Mouse (Mus musculus): Measurements from ENCODE around the gene Tcap. TPM values are rescaled to one million over a fixed set of nuclear protein-coding genes. Genes with fewer than 3 reads are reported as not detected.
"Not testable (repeated sequence)": the region's sequence is repeated elsewhere in the genome, so short reads cannot be mapped to it uniquely, and the experiment has no call there.

Tcap gene
- polyA plus RNA-seq, 1 experiment from 2014 or later: 0.23 TPM

GRCm38 (mm10) chr11:98374266-98374665, 9.3 kb upstream of the Tcap start:
- Histone ChIP-seq H3K4me3 (replicated peaks; ENCODE audit: low read length) (no peak overlapping the region), H3K4me2 (ENCODE audit: low read length) (no peak overlapping the region), H3K27me3 (replicated peaks; ENCODE audit: control insufficient read depth, insufficient read depth, low read length) (no peaks in the 10 kb centered on the region), H3K9me3 (ENCODE audit: control insufficient read depth, low read length) (no peaks in the 10 kb centered on the region), H3K36me3 (ENCODE audit: control insufficient read depth, insufficient read depth) (peaks cover 23% of the 10 kb centered on the region), H3K27ac (ENCODE audit: low read length) (peak overlapping the region; percentile 39), H3K4me1 (replicated peaks; ENCODE audit: control insufficient read depth, insufficient read depth, low read length) (peaks cover 25% of the 10 kb centered on the region), H3K9ac (replicated peaks; ENCODE audit: low read depth, low read length) (no peak overlapping the region)
- ATAC-seq: 0 out of 2 replicates have a peak, but pooled peaks have one; percentile 9
- WGBS: 70% methylated on average over 8 of the region's 8 CpGs

GRCm38 (mm10) chr11:98376756-98377155, 6.9 kb upstream of the Tcap start:
- Histone ChIP-seq H3K4me3 (replicated peaks; ENCODE audit: low read length) (no peak overlapping the region), H3K27me3 (replicated peaks; ENCODE audit: control insufficient read depth, insufficient read depth, low read length) (no peaks in the 10 kb centered on the region), H3K4me1 (replicated peaks; ENCODE audit: control insufficient read depth, insufficient read depth, low read length) (peaks cover 17% of the 10 kb centered on the region), H3K4me2 (ENCODE audit: low read length) (no peak overlapping the region), H3K9me3 (ENCODE audit: control insufficient read depth, low read length) (no peaks in the 10 kb centered on the region), H3K27ac (ENCODE audit: low read length) (no peak overlapping the region), H3K36me3 (ENCODE audit: control insufficient read depth, insufficient read depth) (peaks cover 23% of the 10 kb centered on the region), H3K9ac (replicated peaks; ENCODE audit: low read depth, low read length) (no peak overlapping the region)
- 70% methylated on average over 5 of the region's 5 CpGs for WGBS
- ATAC-seq: no peak

GRCm38 (mm10) chr11:98377787-98378186, 5.8 kb upstream of the Tcap start:
- ATAC-seq: no peak
- Histone ChIP-seq H3K4me3 (replicated peaks; ENCODE audit: low read length) (no peak overlapping the region), H3K4me2 (ENCODE audit: low read length) (no peak overlapping the region), H3K4me1 (replicated peaks; ENCODE audit: control insufficient read depth, insufficient read depth, low read length) (peaks cover 11% of the 10 kb centered on the region), H3K27me3 (replicated peaks; ENCODE audit: control insufficient read depth, insufficient read depth, low read length) (no peaks in the 10 kb centered on the region), H3K36me3 (ENCODE audit: control insufficient read depth, insufficient read depth) (peaks cover 23% of the 10 kb centered on the region), H3K9me3 (ENCODE audit: control insufficient read depth, low read length) (no peaks in the 10 kb centered on the region), H3K9ac (replicated peaks; ENCODE audit: low read depth, low read length) (no peak overlapping the region), H3K27ac (ENCODE audit: low read length) (no peak overlapping the region)
- 85% methylated on average over 11 of the region's 11 CpGs for WGBS

- no peak overlapping the region for H3K4me2 ChIP-seq (ENCODE audit: low read length)
- H3K9me3 ChIP-seq (ENCODE audit: control insufficient read depth, low read length): no peaks in the 10 kb centered on the region
- H3K36me3 ChIP-seq (ENCODE audit: control insufficient read depth, insufficient read depth): peaks cover 23% of the 10 kb centered on the region
- H3K27me3 ChIP-seq (replicated peaks; ENCODE audit: control insufficient read depth, insufficient read depth, low read length): no peaks in the 10 kb centered on the region
- no peak overlapping the region for H3K4me3 ChIP-seq (replicated peaks; ENCODE audit: low read length)
- peaks cover 9% of the 10 kb centered on the region for H3K4me1 ChIP-seq (replicated peaks; ENCODE audit: control insufficient read depth, insufficient read depth, low read length)
- no peak overlapping the region; the same call in 1 of the 2 replicates for H3K27ac ChIP-seq (ENCODE audit: low read length)
- no peak for ATAC-seq
- WGBS: 86% methylated on average over 7 of the region's 7 CpGs
- no peak overlapping the region for H3K9ac ChIP-seq (replicated peaks; ENCODE audit: low read depth, low read length)
These were observed 4.2 kb upstream of the Tcap start for GRCm38 (mm10) chr11:98379379-98379778.

GRCm38 (mm10) chr11:98380106-98380505, 3.5 kb upstream of the Tcap start:
- peaks cover 21% of the 10 kb centered on the region for H3K36me3 ChIP-seq (ENCODE audit: control insufficient read depth, insufficient read depth)
- WGBS: 70% methylated on average over 6 of the region's 6 CpGs
- no peaks in the 10 kb centered on the region for H3K27me3 ChIP-seq (replicated peaks; ENCODE audit: control insufficient read depth, insufficient read depth, low read length)
- peak; percentile 38; the same call in 1 of the 2 replicates for ATAC-seq
- no peak overlapping the region for H3K4me3 ChIP-seq (replicated peaks; ENCODE audit: low read length)
- H3K9ac ChIP-seq (replicated peaks; ENCODE audit: low read depth, low read length): no peak overlapping the region
- H3K4me1 ChIP-seq (replicated peaks; ENCODE audit: control insufficient read depth, insufficient read depth, low read length): peaks cover 9% of the 10 kb centered on the region
- H3K9me3 ChIP-seq (ENCODE audit: control insufficient read depth, low read length): no peaks in the 10 kb centered on the region
- H3K27ac ChIP-seq (ENCODE audit: low read length): peak overlapping the region; percentile 31; the same call in 1 of the 2 replicates
- no peak overlapping the region for H3K4me2 ChIP-seq (ENCODE audit: low read length)

- Histone ChIP-seq H3K27me3 (replicated peaks; ENCODE audit: control insufficient read depth, insufficient read depth, low read length) (peaks cover 4% of the 10 kb centered on the region; the same call in 1 of the 2 replicates), H3K9me3 (ENCODE audit: control insufficient read depth, low read length) (no peaks in the 10 kb centered on the region), H3K4me3 (replicated peaks; ENCODE audit: low read length) (no peak overlapping the region), H3K27ac (ENCODE audit: low read length) (no peak overlapping the region), H3K4me1 (replicated peaks; ENCODE audit: control insufficient read depth, insufficient read depth, low read length) (peaks cover 9% of the 10 kb centered on the region), H3K4me2 (ENCODE audit: low read length) (no peak overlapping the region), H3K9ac (replicated peaks; ENCODE audit: low read depth, low read length) (no peak overlapping the region), H3K36me3 (ENCODE audit: control insufficient read depth, insufficient read depth) (peaks cover 13% of the 10 kb centered on the region)
- 97% methylated on average over 2 of the region's 2 CpGs for WGBS
- no peak for ATAC-seq
These were observed 2.0 kb upstream of the Tcap start for GRCm38 (mm10) chr11:98381651-98382050.

GRCm38 (mm10) chr11:98382405-98382804, 1.2 kb upstream of the Tcap start:
- not testable (repeated sequence) for H3K4me3 ChIP-seq (replicated peaks; ENCODE audit: low read length); H3K27me3 ChIP-seq (replicated peaks; ENCODE audit: control insufficient read depth, insufficient read depth, low read length)
- WGBS: 65% methylated on average over 2 of the region's 2 CpGs

GRCm38 (mm10) chr11:98384216-98384615, 605 bp downstream of the Tcap start:
- Histone ChIP-seq H3K4me3 (replicated peaks; ENCODE audit: low read length) (no peak overlapping the region), H3K9ac (replicated peaks; ENCODE audit: low read depth, low read length) (peak overlapping the region; percentile 15; the same call in 1 of the 2 replicates), H3K27ac (ENCODE audit: low read length) (no peak overlapping the region), H3K4me2 (ENCODE audit: low read length) (no peak overlapping the region), H3K36me3 (ENCODE audit: control insufficient read depth, insufficient read depth) (no peaks in the 10 kb centered on the region; the same call in 1 of the 2 replicates), H3K27me3 (replicated peaks; ENCODE audit: control insufficient read depth, insufficient read depth, low read length) (peaks cover 6% of the 10 kb centered on the region; the same call in 1 of the 2 replicates), H3K4me1 (replicated peaks; ENCODE audit: control insufficient read depth, insufficient read depth, low read length) (peaks cover 9% of the 10 kb centered on the region), H3K9me3 (ENCODE audit: control insufficient read depth, low read length) (no peaks in the 10 kb centered on the region)
- ATAC-seq: no peak
- WGBS: 66% methylated on average over 20 of the region's 20 CpGs

More at GRCm38 (mm10) chr11:98382405-98382804, 1.2 kb upstream of the Tcap start:
- H3K9me3 ChIP-seq (ENCODE audit: control insufficient read depth, low read length); H3K9ac ChIP-seq (replicated peaks; ENCODE audit: low read depth, low read length); H3K27ac ChIP-seq (ENCODE audit: low read length); ATAC-seq; H3K4me1 ChIP-seq (replicated peaks; ENCODE audit: control insufficient read depth, insufficient read depth, low read length); H3K36me3 ChIP-seq (ENCODE audit: control insufficient read depth, insufficient read depth); H3K4me2 ChIP-seq (ENCODE audit: low read length): not testable (repeated sequence)

GRCm38 (mm10) chr11:98384721-98385637, 1.4 kb downstream of the Tcap start:
- peaks cover 6% of the 10 kb centered on the region; the same call in 1 of the 2 replicates for H3K27me3 ChIP-seq (replicated peaks; ENCODE audit: control insufficient read depth, insufficient read depth, low read length)
- peaks cover 4% of the 10 kb centered on the region for H3K4me1 ChIP-seq (replicated peaks; ENCODE audit: control insufficient read depth, insufficient read depth, low read length)
- no peak overlapping the region for H3K4me2 ChIP-seq (ENCODE audit: low read length)
- no peak overlapping the region for H3K4me3 ChIP-seq (replicated peaks; ENCODE audit: low read length)
- H3K9ac ChIP-seq (replicated peaks; ENCODE audit: low read depth, low read length): peak overlapping the region; percentile 15; the same call in 1 of the 2 replicates
- 64% methylated on average over 8 of the region's 8 CpGs for WGBS
- H3K36me3 ChIP-seq (ENCODE audit: control insufficient read depth, insufficient read depth): no peaks in the 10 kb centered on the region
- H3K27ac ChIP-seq (ENCODE audit: low read length): no peak overlapping the region
- no peaks in the 10 kb centered on the region for H3K9me3 ChIP-seq (ENCODE audit: control insufficient read depth, low read length)
- no peak for ATAC-seq

All from forebrain, embryonic 16.5 days (tissue).